Mouse (Mus musculus): ENCODE results near the gene Gm7358. TPM values are rescaled to one million over a fixed set of nuclear protein-coding genes. Genes with fewer than 3 reads are reported as not detected.
"Not testable (repeated sequence)": the region's sequence is repeated elsewhere in the genome, so short reads cannot be mapped to it uniquely, and the experiment has no call there.

The Gm7358 gene
- polyA plus RNA-seq (2016; fragmentation: Nextera tagmentation; extraction: Ambion mirVana) = not detected in 2 replicates

DNA sequence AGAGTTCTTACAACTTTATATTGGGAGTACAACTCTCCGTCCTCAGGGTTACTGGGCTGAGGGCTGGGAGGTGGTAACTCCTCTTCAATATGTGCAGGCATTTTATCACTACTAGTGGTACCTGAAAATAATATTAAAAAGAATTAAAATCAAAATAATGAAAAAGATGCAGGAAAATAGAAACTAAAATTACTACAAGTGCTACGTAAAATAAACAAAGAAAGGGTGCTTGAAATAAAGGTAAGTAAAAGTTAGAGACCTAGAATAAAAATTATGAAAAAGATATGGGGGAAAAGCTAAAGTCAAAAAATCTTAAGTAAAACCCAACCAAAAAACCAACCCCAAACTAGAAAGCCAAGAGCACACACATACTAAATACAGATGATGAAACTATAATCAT is at the start of gene Gm7358:
Gene Gm7358 (minus strand): TSS at position 101 of the 400 bp plus-strand sequence.
- not testable (repeated sequence) for H3K9ac ChIP-seq; H3K9me3 ChIP-seq; H3K27me3 ChIP-seq; H3K27ac ChIP-seq; ATAC-seq (ENCODE audit: insufficient number of reproducible peaks, insufficient read depth, low FRiP score, low TSS enrichment); H3K36me3 ChIP-seq; H3K4me1 ChIP-seq; H3K4me2 ChIP-seq (replicated peaks); H3K4me3 ChIP-seq
- WGBS = 67% methylated on average over 1 of the region's 2 CpGs

DNA sequence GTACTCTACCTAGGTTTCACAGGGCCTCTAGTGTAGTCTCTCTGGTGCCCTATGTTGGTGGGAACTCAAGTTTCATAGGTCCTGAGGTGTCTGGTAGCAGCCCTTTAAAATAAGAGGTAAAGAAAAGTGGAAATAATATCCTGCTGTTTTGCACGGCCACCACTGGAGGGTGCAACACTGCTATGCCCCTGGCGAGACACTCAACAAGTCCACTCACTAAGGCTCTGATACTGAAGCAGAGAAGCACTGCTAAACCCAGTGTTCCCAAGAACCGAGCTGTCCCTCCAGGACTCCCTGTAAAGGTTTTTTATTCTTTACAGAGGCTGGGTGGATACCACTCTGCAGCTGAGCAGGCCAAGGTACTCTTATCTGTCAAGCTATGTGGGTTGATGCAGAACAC is 43.7 kb upstream of the Gm7358 start:
- not testable (repeated sequence) for H3K9ac ChIP-seq; H3K9me3 ChIP-seq; H3K4me2 ChIP-seq (replicated peaks); H3K4me3 ChIP-seq; H3K27me3 ChIP-seq; H3K36me3 ChIP-seq; H3K4me1 ChIP-seq; ATAC-seq (ENCODE audit: insufficient number of reproducible peaks, insufficient read depth, low FRiP score, low TSS enrichment); H3K27ac ChIP-seq
- 21% methylated on average over 3 of the region's 3 CpGs for WGBS

DNA sequence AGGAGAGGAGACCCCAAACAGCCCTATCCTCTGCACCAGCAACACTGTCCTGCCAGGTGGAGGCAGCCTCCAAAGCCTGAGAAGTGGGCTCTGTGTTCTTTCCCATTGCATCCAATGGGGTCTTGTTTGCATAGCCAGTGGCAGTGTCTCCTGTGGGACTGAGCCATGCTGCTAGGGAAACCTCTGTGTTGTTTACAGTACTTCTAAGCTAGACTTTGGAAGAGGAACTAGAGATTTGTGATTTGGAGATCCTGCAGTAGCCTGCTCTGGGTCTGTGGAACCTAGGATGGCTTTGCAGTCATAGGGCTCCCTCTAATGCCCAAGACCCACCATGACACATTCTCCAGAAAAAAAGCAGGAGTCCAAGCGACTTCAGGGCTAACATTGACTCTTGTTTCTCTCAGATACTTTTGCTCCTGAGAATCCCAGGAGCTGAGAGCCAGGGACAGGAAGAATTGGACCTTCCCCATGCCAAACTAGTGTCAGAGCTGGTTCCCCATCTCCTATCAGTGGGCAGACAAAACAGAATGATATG is 42.2 kb upstream of the Gm7358 start:
- H3K36me3 ChIP-seq; ATAC-seq (ENCODE audit: insufficient number of reproducible peaks, insufficient read depth, low FRiP score, low TSS enrichment): not testable (repeated sequence)

DNA sequence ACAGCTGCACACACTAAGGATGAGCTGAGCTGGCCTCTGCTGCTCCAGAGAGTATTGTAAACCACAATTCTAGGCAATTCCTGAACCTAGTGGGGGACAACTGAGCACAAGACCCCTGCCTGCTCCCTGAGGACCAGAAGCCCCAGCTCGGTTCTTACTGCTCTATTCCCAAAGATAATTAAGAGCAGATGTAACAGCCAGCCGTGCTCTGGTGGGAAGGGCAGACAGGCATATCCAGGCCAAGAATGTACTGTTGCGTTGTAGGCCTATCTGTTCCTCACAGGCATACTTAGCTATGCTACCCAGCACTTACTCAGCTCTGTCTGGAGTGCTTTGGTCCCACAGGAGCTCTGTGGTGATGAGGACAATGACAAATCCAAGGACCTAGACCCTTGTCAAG is 40.6 kb upstream of the Gm7358 start:
- not testable (repeated sequence) for H3K27ac ChIP-seq; ATAC-seq (ENCODE audit: insufficient number of reproducible peaks, insufficient read depth, low FRiP score, low TSS enrichment); H3K4me1 ChIP-seq; H3K9ac ChIP-seq; H3K27me3 ChIP-seq; H3K4me3 ChIP-seq; H3K4me2 ChIP-seq (replicated peaks); H3K36me3 ChIP-seq; H3K9me3 ChIP-seq
- 26% methylated on average over 3 of the region's 3 CpGs for WGBS

More for the DNA sequence above, 42.2 kb upstream of the Gm7358 start:
- 5% methylated on average over 1 of the region's 1 CpGs for WGBS
- H3K9ac ChIP-seq; H3K9me3 ChIP-seq; H3K4me1 ChIP-seq; H3K4me3 ChIP-seq; H3K4me2 ChIP-seq (replicated peaks); H3K27ac ChIP-seq; H3K27me3 ChIP-seq: not testable (repeated sequence)

DNA sequence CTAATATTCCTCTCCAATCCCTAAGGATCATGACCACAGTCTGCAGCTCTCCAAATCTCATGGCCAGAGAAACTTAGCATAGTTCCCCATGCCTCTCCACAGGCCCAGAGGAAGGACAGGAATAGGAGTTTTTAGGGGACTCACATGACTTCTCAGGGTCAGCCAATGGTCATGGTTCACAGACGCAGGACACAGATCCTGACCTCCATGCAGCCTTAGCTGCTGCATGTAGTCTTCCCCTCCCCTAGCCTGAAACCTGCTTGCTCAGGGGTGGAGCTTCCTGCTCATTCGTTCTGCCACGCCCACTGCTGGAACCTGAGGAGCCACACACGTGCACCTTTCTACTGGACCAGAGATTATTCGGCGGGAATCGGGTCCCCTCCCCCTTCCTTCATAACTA is 34.8 kb upstream of the Gm7358 start:
- not testable (repeated sequence) for H3K9ac ChIP-seq; H3K36me3 ChIP-seq; ATAC-seq (ENCODE audit: insufficient number of reproducible peaks, insufficient read depth, low FRiP score, low TSS enrichment); H3K4me1 ChIP-seq; H3K4me3 ChIP-seq; H3K27ac ChIP-seq; H3K27me3 ChIP-seq; H3K4me2 ChIP-seq (replicated peaks); H3K9me3 ChIP-seq
- WGBS = 49% methylated on average over 3 of the region's 7 CpGs

DNA sequence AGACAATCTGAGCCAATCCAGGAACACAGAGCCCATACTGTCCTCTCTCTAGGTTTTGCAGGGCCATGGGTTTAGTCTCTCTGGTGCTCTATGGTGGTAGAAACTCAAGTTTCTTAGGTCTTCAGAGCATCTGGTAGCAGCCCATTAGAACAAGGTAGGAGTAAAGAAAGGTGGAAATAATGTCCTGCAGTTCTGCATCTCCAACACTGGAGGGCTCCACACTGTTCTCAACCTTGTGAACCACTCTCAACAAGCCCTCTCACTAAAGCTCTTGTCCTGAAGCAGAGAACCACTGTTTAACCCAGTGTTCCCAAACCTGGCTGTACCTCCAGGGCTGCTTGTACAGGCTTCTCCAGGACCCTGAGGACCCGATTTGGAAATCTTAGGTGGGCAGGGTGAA is 27.3 kb upstream of the Gm7358 start:
- H3K4me1 ChIP-seq; H3K9me3 ChIP-seq; H3K27me3 ChIP-seq; H3K27ac ChIP-seq; H3K36me3 ChIP-seq; H3K9ac ChIP-seq; H3K4me3 ChIP-seq; ATAC-seq (ENCODE audit: insufficient number of reproducible peaks, insufficient read depth, low FRiP score, low TSS enrichment); H3K4me2 ChIP-seq (replicated peaks): not testable (repeated sequence)
- WGBS = 12% methylated on average over 1 of the region's 1 CpGs

DNA sequence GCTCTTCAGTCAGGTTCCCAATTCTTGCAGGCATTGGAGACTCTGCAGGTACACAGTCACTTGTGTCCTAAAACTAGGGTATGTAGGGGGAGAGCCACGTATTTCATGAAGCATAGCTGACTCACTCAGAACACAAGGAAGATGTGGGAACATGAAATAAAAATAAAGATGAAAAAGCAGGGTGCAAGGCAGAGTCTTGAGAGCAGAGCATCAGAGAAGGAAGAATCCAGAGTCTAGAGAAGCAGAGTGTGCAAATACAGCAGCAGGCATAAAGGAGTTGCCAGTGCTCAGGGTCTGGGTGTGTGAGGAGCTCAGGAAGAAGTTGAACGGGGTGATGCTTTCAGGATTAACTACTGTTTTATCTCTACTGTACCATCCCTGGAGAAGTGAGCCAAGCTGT is 17.5 kb downstream of the Gm7358 start:
- H3K36me3 ChIP-seq; H3K27ac ChIP-seq; H3K4me2 ChIP-seq (replicated peaks); H3K4me3 ChIP-seq; H3K9me3 ChIP-seq; ATAC-seq (ENCODE audit: insufficient number of reproducible peaks, insufficient read depth, low FRiP score, low TSS enrichment); H3K9ac ChIP-seq; H3K4me1 ChIP-seq; H3K27me3 ChIP-seq: not testable (repeated sequence)
- 71% methylated on average over 1 of the region's 2 CpGs for WGBS

DNA sequence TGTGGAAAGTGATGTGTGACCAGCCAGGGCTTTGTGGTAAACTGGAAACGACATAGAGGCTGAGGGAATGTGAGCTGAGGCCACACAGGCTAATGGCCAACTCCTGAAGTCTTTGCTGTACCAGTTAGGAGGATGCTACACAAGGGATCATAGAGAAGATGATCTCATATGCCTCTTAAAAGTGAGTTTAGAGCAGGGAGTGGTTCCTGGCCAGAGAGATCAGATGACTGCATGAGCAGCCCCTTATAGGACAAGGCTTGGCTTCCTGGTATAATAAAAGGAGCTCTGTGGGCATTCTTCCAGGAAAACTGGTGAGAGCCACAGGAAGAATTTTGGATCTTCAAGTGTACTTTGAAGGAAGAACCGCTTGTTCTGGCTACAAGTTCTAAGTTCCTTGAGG is 22.3 kb downstream of the Gm7358 start:
- H3K9me3 ChIP-seq; H3K4me2 ChIP-seq (replicated peaks); H3K27me3 ChIP-seq; H3K4me3 ChIP-seq; H3K9ac ChIP-seq; H3K36me3 ChIP-seq; H3K4me1 ChIP-seq; ATAC-seq (ENCODE audit: insufficient number of reproducible peaks, insufficient read depth, low FRiP score, low TSS enrichment); H3K27ac ChIP-seq: not testable (repeated sequence)
- 58% methylated on average over 1 of the region's 2 CpGs for WGBS

DNA sequence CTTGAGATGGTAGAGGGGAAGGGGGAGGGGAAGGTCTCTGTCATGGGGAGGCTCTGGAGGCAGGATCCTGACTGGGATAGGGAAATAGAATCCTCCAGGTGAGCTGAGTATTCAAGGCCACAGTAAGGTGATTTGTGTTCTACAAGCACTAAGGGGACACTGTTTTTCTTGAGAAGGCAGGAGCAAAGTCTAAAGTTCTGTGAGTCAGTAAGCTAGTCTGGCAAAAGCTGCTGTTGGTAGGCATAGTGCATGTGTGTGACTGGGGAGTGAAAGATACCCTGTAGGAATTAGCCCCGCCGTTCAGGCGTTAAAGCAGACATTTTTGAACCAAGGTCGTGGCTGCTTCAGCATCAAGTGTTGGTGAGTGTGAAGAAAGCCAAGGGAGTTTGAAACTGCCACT is 23.2 kb downstream of the Gm7358 start:
- not testable (repeated sequence) for H3K4me1 ChIP-seq; H3K27ac ChIP-seq; H3K27me3 ChIP-seq; ATAC-seq (ENCODE audit: insufficient number of reproducible peaks, insufficient read depth, low FRiP score, low TSS enrichment); H3K4me2 ChIP-seq (replicated peaks); H3K36me3 ChIP-seq; H3K9ac ChIP-seq; H3K4me3 ChIP-seq; H3K9me3 ChIP-seq
- 93% methylated on average over 4 of the region's 4 CpGs for WGBS

Other genes with a start within 250 kb of the Gm7358 start
- gene Gm7168, start 111.2 kb downstream of the Gm7358 start, polyA plus RNA-seq (2016; fragmentation: Nextera tagmentation; extraction: Ambion mirVana) = not detected in 2 replicates
- gene Gm7356, start 55.8 kb downstream of the Gm7358 start, polyA plus RNA-seq (2016; fragmentation: Nextera tagmentation; extraction: Ambion mirVana) = not detected in 2 replicates
- 1.9 and 2.5 TPM in 2 replicates for gene Dact2, start 144.8 kb upstream of the Gm7358 start, polyA plus RNA-seq (2016; fragmentation: Nextera tagmentation; extraction: Ambion mirVana)
- 126 and 128 TPM in 2 replicates for gene Smoc2, start 220.0 kb upstream of the Gm7358 start, polyA plus RNA-seq (2016; fragmentation: Nextera tagmentation; extraction: Ambion mirVana)